Mouse (Mus musculus) v-Abl transformed pro-B cells (cell line): ENCODE data around the gene Psma5.

Source experiments
- in situ Hi-C, 2 experiments: fragments of 400-800 bp; cut with MboI; formaldehyde crosslinking; loops; one replicate each; pipeline ENCODE4 v1.15.1; 2025; ENCODE audit not compliant: unreplicated experiment in 2 of 2

The Psma5 gene

GRCm38 (mm10) chr3:108300455-108301030 is 43.8 kb downstream of the Psma5 start:
- in situ Hi-C loops = no loop called here

DNA sequence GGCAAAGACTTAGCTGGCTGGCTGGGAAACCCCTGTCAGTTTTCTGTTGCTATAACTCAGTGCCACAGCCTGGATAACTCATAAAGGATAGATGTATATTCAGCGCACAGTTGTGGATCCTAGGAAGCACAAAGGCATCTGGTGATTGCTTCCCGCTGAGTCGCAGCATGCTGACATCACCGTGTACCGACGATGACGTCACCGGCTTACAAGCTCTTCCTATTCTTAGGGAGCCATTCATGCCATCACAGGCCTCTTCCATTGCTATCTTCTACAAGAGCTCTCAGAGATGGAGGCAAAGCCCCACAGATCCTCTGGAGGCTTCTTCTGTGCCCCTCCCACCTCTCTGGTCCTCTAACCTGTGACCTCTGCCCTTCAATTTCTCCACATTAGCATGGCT is 47.0 kb downstream of the Psma5 start:
- in situ Hi-C loops = no loop called here

DNA sequence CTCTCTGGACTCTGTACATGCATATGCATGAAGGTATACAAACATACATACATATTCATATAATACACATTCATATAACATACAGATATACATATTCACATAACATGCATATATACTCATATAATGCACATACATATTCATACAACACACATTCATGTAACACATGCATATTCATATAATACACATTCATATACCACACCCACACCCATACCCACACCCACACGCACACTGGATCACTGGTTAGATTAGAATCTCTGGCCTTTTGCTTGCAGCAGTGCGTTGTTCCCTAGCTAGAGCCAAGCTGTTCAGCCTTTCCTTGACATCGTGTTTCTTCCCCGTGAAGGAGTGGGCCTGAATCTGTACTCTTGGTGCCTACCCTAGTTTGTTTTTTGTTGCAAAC is 48.0 kb downstream of the Psma5 start:
- in situ Hi-C loops = no loop called here

DNA sequence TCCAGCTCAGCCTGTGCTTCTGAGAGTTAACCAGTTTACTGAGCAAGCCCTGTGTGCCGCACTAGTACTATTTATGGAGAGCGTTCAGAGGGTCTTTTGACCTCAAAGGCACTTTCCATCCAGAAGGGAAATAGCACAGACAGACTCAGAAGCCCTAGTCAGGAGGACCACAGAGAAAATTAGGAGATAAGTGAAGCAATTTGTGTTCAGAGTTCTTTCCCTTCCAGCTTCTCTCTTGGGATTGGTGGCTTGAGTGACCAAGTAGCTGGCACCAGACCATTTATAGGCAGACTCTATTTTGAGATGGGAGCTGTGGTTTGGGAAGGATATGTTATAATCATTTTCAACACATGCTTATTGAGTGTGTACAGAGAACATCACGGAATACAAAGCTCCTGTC is 49.7 kb downstream of the Psma5 start:
- in situ Hi-C loops = no loop called here

DNA sequence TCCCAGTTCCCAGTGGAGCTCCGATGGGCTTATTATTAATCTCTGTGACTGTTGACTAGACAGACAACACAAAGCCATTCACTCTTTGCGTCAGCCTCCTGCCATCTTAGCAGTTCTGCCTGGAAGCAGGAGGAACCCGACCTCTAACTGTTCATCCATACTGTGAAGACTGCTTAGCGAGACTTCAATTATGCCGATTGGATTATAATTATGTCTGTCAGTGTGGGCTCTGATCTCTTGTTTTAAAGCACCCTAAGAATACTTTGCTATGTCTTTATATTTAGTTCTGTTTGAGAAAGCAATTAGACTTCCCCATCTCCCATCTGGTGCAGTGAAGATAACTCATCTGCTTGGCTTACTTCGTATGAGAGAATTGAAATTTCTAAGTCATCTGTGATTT is 50.8 kb downstream of the Psma5 start:
- in situ Hi-C loops = no loop called here

DNA sequence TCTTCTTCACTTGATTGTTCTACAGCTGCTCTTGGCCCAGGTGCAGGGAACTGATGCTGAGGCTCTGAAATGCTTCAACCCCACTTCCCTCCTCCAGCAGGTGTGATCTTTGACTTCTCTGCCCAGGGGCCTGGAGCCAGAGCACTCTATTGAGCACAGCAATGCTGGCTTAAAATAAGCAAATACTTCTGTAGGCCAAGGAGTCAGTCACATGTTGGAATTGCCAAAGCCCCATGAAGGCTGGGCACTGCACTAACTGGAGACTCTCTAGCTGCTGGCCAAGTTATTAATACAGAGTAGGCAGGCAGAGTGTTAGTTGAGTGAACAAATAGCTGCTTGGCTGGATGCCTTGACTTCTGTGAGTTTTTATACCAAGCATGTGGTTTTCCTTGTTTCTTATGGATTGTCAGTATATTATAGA is 54.2 kb downstream of the Psma5 start:
- in situ Hi-C loops = no loop called here

DNA sequence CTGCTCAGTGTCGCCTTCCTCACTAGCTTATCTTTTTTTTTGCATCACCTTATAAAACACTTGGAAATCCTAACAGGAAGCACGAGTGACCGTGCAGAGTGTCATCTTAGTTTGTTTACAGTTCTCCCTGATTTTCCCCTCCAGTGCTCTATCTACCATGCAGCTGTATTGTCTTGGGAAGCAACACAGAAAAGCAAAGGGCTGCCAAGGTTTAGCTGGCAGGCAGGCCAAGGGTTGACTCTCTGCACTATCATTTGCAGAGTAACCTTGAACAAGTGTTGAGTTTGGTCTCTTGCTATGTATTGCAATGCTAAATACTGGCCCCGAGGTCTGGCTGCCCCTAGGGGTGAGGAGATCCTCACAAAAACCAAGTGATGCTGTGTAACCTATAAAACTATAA is 55.0 kb downstream of the Psma5 start:
- in situ Hi-C loops = no loop called here

GRCm38 (mm10) chr3:108312414-108312813 is 55.7 kb downstream of the Psma5 start:
- in situ Hi-C loops = no loop called here

DNA sequence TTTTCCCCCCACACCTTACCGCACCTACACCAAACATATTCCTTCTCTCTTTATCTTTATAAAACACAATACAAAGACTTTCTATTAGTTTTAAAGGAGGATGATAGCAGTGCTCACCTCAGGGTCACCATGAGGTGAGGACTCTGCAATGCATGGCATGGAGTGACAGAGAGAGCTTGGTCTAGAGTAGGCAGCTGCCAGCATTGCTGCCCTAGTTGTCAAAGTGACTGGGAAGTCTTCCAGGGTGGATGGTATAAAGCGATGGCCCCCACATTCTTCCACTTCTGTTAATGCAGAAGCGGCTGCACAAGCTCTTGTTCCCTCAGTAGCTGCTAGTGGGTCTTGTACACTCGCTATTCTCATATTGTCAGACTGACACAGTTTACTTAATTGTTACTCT is 56.4 kb downstream of the Psma5 start:
- in situ Hi-C loops = no loop called here

DNA sequence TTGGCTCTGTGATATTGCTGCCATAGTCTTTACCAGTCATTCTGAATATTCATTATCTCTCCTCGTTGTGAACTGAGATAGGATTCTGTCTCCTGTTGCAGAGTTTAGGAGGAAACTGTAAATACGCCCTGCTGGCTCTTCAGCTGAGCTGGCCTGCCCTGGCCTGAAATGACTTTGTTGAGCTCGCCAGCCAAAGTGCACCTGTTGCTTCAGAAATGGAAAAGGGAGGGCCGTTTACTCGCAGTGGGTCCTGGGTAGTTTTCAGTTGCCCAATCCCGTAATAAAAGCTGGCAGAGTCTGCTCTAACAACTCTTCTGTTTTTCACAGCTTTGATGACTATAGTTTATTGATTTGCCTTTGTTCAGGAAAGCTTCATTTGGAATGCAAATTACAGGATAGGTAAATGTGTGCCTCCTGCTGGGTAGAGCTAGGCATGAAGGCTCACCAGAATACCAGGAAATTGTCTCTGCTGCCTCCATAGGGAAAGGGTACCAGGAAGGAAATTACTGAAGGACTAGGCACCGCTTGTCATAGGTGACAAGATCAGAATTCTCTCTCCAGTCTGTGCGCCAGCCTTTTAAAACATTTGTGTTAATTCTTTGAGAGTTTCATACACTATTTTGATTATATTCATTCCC is 57.4 kb downstream of the Psma5 start:
- in situ Hi-C loops = no loop called here

GRCm38 (mm10) chr3:108318517-108318916 is 61.8 kb downstream of the Psma5 start:
- in situ Hi-C loops = no loop called here

DNA sequence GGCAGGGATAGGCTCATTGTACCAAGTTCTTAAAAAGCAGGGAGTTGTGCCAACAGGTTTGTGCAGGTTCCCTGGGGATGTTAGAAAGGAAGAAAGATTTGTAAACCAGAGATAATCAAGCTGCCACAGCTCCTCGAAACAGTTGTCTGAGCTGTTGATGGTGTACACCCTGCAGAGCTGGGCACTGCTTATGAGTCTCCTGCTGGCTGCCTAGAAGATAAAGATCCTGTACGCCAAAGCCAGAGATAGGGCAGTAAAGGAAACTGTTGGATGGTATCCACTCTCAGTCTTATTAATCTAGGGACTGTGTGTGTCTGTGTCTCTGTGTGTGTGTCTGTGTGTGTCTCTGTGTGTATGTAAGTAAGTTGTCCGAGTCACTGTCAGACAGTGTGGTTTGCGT is 64.9 kb downstream of the Psma5 start:
- in situ Hi-C loops = no loop called here

- in situ Hi-C loops = no loop called here
These were observed 65.4 kb downstream of the Psma5 start for GRCm38 (mm10) chr3:108322136-108322535.

DNA sequence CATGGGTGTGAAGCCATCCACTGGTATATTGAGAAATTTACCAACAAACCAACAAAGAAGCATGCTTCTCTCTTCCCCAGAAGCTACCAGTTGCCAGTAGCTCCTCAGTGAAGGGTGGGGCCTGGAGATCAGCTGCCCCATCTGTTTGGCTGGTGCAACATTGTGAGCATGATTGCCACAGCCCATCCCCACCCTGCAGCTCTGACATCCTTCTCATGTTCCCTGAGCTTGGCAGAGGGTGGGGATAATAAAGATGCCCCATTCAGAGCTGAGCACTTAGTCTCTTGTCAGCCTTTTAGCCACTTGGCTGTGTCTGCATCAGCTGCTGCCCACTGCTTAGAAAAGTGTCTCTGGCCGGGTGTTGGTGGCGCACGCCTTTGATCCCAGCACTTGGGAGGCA is 66.2 kb downstream of the Psma5 start:
- in situ Hi-C loops = no loop called here

DNA sequence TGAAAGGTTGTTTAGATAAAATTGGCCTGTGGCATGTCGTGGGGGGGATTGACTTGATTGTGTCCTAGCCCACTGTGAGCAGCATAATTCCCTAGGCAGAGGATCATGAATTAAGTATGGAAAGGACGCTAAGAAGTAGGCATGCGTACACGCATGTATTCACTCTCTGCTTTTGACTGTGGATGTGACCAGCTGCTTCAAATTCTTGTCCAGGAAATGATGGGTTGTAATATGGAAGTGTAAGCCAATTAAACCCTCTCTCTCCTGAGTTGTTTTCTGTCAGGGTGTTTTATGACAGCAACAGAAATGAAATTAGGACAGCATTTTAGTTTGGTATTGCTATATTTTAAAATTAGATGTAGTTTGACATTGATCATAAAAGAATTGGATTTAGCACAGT is 68.1 kb downstream of the Psma5 start:
- in situ Hi-C loops = no loop called here

- in situ Hi-C loops = no loop called here
These were observed 68.8 kb downstream of the Psma5 start for GRCm38 (mm10) chr3:108325521-108325920.

DNA sequence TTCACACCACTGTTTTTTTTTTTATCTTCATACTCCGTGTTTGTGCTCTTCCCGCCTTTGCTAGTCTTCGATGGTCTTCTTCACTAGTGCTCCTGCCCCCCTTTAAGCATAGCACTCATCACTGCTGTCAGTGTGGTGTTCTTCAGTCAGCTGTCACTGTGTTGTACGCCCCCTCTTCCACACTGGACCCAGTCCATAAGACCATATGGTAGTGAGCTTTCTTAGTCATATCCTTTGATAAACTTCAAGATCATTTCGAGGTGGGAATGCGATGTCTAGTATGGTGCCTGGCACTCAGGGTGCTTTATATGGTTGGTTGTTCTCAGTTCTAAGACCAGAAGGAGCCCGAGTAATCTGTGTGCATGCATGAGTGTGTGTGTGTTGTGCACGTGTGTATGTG is 70.5 kb downstream of the Psma5 start:
- in situ Hi-C loops = no loop called here

DNA sequence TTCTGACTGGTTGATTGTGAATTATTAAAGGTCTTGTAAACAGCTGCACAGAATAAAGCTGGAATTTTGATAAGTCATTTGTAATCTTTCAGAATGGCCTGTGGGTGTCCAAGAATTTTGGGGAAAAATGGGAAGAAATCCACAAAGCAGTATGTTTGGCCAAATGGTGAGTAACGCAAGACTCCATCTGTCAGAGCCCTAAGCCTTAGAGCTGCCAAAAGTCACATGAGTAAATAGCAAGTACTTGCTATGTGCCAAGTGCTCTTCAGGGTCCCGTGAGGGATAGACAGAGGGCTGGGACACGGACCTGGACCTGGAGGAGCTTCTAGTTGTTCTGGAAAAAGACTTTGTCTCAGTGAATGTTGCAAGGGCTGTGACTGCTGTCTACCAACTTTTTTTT is 71.2 kb downstream of the Psma5 start:
- in situ Hi-C loops = no loop called here

DNA sequence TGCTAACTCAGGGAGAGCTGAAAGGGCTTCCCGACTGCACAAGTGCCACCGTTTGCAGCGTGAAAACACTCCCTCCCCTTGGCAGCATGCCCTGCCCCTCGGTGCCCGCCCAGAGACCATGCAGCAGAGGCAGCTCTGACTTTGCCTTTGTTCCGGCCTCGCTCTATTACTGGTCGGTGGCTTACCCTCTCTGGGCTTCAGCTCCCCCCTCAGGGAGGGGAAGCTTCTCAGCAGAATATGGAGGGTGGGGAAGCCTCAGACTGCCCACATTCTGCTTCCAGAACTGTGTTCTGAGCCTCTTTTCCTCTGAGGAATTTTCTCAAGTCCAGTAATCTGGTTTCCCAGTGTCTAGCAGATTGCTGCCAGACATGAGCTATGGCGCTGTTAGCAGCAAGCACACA is 71.7 kb downstream of the Psma5 start:
- in situ Hi-C loops = no loop called here
